Mouse (Mus musculus): Measurements from ENCODE around the gene Dhx37. TPM values are rescaled to one million over a fixed set of nuclear protein-coding genes. Genes with fewer than 3 reads are reported as not detected.

Dhx37 gene
- polyA plus RNA-seq, 1 experiment, result 13.2 TPM

DNA sequence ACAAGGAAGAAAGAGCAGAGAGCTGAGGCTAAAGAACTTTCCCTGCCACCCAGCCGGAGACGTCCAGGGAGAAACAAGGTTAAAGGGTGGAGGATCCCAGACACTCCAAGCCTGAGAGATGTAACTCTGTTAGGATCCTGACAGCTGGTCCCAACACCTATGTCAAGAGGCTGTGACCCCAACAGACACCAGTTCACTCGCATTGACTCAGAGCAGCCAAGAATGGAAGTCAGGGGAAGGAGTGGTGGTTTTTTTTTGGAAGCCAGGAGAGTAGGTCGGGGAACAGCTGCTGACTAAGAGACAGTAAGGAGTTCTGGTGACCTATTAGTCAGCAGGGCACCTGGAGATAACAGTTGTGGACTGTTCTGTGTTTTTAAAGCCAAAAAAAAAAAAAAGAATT is 61.9 kb downstream of the Dhx37 start:
- Histone ChIP-seq H3K36me3 (ENCODE audit: control insufficient read depth, insufficient read depth, low read length) (no peaks in the 10 kb centered on the region), H3K27me3 (ENCODE audit: control insufficient read depth, insufficient read depth, low read length) (no peaks in the 10 kb centered on the region), H3K4me1 (ENCODE audit: control insufficient read depth, insufficient read depth, insufficient read length, low read length) (no peaks in the 10 kb centered on the region), H3K4me3 (ENCODE audit: low read depth, low read length) (no peak overlapping the region), H3K27ac (ENCODE audit: insufficient read depth, low read depth, low read length) (no peak overlapping the region)
- TF ChIP-seq CTCF (IDR thresholded peaks at IDR 0.05; ENCODE audit: extremely low read depth, insufficient read length, insufficient replicate concordance, low read depth, low read length), result no peak
- TF ChIP-seq POLR2A (IDR thresholded peaks at IDR 0.05; ENCODE audit: low read depth, low read length), result no peak
- 68% methylated on average over 4 of the region's 4 CpGs for WGBS

DNA sequence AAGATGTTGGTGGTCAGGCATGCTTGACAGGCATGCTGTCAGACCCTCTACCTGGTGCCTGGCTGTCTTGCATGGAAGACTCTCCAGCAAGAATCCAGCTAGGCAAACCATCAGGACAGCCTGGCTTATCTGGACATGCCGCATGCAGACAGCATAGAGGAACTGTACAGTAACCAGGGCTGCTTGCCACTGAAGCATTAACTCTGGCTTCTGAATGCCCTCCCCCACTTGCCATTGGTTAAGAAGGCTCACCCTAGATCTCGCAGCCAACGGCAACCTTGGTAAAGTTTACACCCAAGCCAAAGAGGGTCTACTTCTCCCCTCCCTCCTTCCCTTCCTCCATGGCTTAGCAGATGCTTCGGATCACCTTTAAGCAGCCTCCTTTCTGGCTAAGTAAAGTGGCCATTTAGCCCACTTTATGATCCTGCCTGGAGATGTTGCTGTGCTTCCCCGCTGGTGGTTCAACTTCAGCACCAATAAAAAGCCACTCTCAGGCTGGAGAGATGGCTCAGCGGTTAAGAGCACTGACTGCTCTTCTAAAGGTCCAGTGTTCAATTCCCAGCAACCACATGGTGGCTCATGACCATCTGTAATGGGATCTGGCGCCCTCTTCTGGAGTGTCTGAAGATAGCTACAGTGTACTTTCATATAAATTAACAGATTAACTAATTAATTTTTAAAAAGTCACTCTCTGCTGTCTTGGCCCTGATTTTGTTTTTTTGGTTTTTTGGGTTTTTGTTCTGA is 62.8 kb downstream of the Dhx37 start:
- H3K36me3 ChIP-seq (ENCODE audit: control insufficient read depth, insufficient read depth, low read length), result no peaks in the 10 kb centered on the region
- no peak overlapping the region for H3K4me3 ChIP-seq (ENCODE audit: low read depth, low read length)
- H3K27me3 ChIP-seq (ENCODE audit: control insufficient read depth, insufficient read depth, low read length), result no peaks in the 10 kb centered on the region
- H3K4me1 ChIP-seq (ENCODE audit: control insufficient read depth, insufficient read depth, insufficient read length, low read length), result no peaks in the 10 kb centered on the region
- WGBS, result 76% methylated on average over 7 of the region's 7 CpGs
- no peak overlapping the region for H3K27ac ChIP-seq (ENCODE audit: insufficient read depth, low read depth, low read length)
- TF ChIP-seq POLR2A (IDR thresholded peaks at IDR 0.05; ENCODE audit: low read depth, low read length), result no peak
- no peak for TF ChIP-seq CTCF (IDR thresholded peaks at IDR 0.05; ENCODE audit: extremely low read depth, insufficient read length, insufficient replicate concordance, low read depth, low read length)

DNA sequence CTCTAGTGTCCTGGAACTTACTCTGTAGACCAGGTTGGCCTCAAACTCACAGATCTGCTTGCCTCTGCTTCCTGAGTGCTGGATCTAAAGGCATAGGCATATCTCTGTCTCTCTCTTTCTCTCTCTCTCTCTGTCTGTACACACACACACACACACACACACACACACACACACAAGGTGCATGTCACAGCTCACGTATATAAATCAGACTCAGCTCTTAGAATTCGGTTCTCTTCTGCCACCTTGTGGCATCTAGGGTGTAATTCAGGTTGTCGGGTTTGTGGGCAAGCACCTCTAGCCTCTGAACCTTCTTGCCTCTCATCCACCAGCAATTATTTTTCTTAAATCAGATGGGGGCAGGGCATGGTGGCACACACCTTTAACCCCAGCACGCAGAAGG is 65.4 kb downstream of the Dhx37 start:
- TF ChIP-seq CTCF (IDR thresholded peaks at IDR 0.05; ENCODE audit: extremely low read depth, insufficient read length, insufficient replicate concordance, low read depth, low read length), result 0 out of 2 replicates have a peak, but pooled peaks have one; percentile 38
- TF ChIP-seq POLR2A (IDR thresholded peaks at IDR 0.05; ENCODE audit: low read depth, low read length), result no peak
- Histone ChIP-seq H3K27ac (ENCODE audit: insufficient read depth, low read depth, low read length) (no peak overlapping the region), H3K36me3 (ENCODE audit: control insufficient read depth, insufficient read depth, low read length) (no peaks in the 10 kb centered on the region), H3K27me3 (ENCODE audit: control insufficient read depth, insufficient read depth, low read length) (no peaks in the 10 kb centered on the region), H3K4me3 (ENCODE audit: low read depth, low read length) (no peak overlapping the region), H3K4me1 (ENCODE audit: control insufficient read depth, insufficient read depth, insufficient read length, low read length) (peaks cover 7% of the 10 kb centered on the region; the same call in 1 of the 2 replicates)
- WGBS, result 2% methylated on average over 4 of the region's 4 CpGs

DNA sequence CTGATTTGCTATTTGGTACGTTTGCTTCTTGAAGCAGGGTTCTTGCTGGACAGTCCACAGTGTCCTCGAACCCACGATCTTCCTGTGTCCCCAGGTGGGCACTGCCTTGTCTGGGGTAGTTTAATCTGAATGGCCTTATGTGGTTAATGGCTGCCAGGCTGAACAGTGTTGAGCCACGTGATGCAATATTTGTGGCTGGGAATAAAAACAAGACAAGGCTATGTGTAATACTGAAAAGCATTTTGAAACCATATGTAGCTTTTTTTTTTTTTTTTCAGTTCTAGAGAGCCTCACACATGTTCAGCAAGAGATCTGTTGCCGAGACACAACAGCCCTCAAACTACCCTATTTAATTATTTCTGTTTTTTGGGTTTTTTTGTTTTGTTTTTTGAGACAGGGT is 65.8 kb downstream of the Dhx37 start:
- Histone ChIP-seq H3K27me3 (ENCODE audit: control insufficient read depth, insufficient read depth, low read length) (no peaks in the 10 kb centered on the region), H3K27ac (ENCODE audit: insufficient read depth, low read depth, low read length) (no peak overlapping the region), H3K4me3 (ENCODE audit: low read depth, low read length) (no peak overlapping the region), H3K4me1 (ENCODE audit: control insufficient read depth, insufficient read depth, insufficient read length, low read length) (peaks cover 7% of the 10 kb centered on the region; the same call in 1 of the 2 replicates), H3K36me3 (ENCODE audit: control insufficient read depth, insufficient read depth, low read length) (no peaks in the 10 kb centered on the region)
- 64% methylated on average over 5 of the region's 5 CpGs for WGBS
- TF ChIP-seq POLR2A (IDR thresholded peaks at IDR 0.05; ENCODE audit: low read depth, low read length) (no peak), CTCF (IDR thresholded peaks at IDR 0.05; ENCODE audit: extremely low read depth, insufficient read length, insufficient replicate concordance, low read depth, low read length) (no peak)

DNA sequence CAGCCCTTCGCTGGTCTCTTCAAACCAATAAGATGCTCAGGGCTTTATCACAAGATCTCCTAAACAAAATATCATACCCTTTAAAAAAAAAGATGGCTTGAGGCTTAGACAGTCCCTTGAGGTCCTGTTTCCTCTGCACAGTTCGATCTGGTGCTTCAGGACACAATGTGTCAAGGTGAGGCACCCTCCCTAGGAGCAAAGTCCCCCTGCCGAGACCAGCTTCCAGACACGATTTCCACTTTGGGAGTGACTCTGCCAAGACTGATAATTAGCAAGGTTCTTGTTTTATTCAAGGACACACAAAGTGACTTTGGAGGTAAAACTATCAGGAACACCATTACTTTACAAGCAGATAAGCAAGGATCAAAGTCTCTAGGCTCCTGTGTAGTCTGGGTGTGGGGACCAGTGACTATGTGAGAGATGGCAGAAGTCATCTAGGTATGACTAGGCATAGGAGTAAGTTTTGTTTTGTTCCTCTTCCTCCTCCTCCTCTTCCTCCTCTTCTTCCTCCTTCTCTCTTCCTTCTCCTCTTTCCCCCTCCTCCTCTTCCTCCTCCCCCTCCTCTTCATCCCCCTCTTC is 69.0 kb downstream of the Dhx37 start:
- Histone ChIP-seq H3K36me3 (ENCODE audit: control insufficient read depth, insufficient read depth, low read length) (no peaks in the 10 kb centered on the region), H3K27me3 (ENCODE audit: control insufficient read depth, insufficient read depth, low read length) (no peaks in the 10 kb centered on the region), H3K4me1 (ENCODE audit: control insufficient read depth, insufficient read depth, insufficient read length, low read length) (peaks cover 12% of the 10 kb centered on the region; the same call in 1 of the 2 replicates), H3K4me3 (ENCODE audit: low read depth, low read length) (no peak overlapping the region), H3K27ac (ENCODE audit: insufficient read depth, low read depth, low read length) (peak overlapping the region; percentile 37; the same call in 1 of the 2 replicates)
- TF ChIP-seq CTCF (IDR thresholded peaks at IDR 0.05; ENCODE audit: extremely low read depth, insufficient read length, insufficient replicate concordance, low read depth, low read length) (no peak), POLR2A (IDR thresholded peaks at IDR 0.05; ENCODE audit: low read depth, low read length) (no peak)
- 25% methylated on average over 4 of the region's 4 CpGs for WGBS

DNA sequence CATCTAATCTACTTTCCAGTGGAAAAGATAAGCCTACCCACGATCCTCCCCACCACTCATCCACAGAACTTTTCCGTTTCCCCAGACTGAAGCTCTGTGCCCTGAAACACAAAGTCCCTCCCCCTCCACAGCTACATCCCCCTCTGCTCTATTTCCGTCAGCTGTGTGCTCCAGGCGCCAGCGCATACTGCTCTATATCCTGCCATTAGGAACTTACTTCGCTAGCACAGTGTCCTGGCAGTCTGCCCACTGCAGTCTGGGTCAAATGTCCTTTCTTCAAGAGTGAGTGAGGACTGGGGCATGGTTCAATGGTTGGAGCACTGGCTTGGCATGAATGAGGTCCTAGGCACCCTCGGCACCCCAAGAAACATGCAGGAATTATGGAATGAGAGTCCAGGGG is 70.0 kb downstream of the Dhx37 start:
- Histone ChIP-seq H3K4me1 (ENCODE audit: control insufficient read depth, insufficient read depth, insufficient read length, low read length) (peaks cover 12% of the 10 kb centered on the region; the same call in 1 of the 2 replicates), H3K27ac (ENCODE audit: insufficient read depth, low read depth, low read length) (no peak overlapping the region), H3K36me3 (ENCODE audit: control insufficient read depth, insufficient read depth, low read length) (no peaks in the 10 kb centered on the region), H3K27me3 (ENCODE audit: control insufficient read depth, insufficient read depth, low read length) (no peaks in the 10 kb centered on the region), H3K4me3 (ENCODE audit: low read depth, low read length) (no peak overlapping the region)
- TF ChIP-seq POLR2A (IDR thresholded peaks at IDR 0.05; ENCODE audit: low read depth, low read length) (no peak), CTCF (IDR thresholded peaks at IDR 0.05; ENCODE audit: extremely low read depth, insufficient read length, insufficient replicate concordance, low read depth, low read length) (no peak)
- WGBS, result 52% methylated on average over 7 of the region's 7 CpGs

Other genes starting within 250 kb of the Dhx37 start
- gene Scarb1, start 93.0 kb downstream of the Dhx37 start, polyA plus RNA-seq (2012; rRNA removed), result 19.4 and 70.2 TPM in 2 replicates
- gene Gm10382, start 44.8 kb downstream of the Dhx37 start, polyA plus RNA-seq (2012; rRNA removed), result 0.08 and 0.15 TPM in 2 replicates
- 327 and 848 TPM in 2 replicates for gene Ubc, start 43.9 kb downstream of the Dhx37 start, polyA plus RNA-seq (2012; rRNA removed)
- gene Bri3bp, start 7.4 kb upstream of the Dhx37 start, polyA plus RNA-seq (2012; rRNA removed), result 28.5 and 33.5 TPM in 2 replicates
- gene Aacs, start 41.7 kb upstream of the Dhx37 start, polyA plus RNA-seq (2012; rRNA removed), result 23.9 and 37.6 TPM in 2 replicates
- gene Tmem132b, start 97.7 kb upstream of the Dhx37 start, polyA plus RNA-seq (2012; rRNA removed), result 0.06 TPM in 1 of 2 replicates, not detected in the other